Mouse (Mus musculus): ENCODE measurements at regions not wholly inside any gene's neighbourhood (a gene's known extent, or its start where the extent isn't known, plus 50 kb on each side); places are given as distances from the start of the nearest gene placed in this dataset.
"Not testable (repeated sequence)": the region's sequence is repeated elsewhere in the genome, so short reads cannot be mapped to it uniquely, and the experiment has no call there.

DNA sequence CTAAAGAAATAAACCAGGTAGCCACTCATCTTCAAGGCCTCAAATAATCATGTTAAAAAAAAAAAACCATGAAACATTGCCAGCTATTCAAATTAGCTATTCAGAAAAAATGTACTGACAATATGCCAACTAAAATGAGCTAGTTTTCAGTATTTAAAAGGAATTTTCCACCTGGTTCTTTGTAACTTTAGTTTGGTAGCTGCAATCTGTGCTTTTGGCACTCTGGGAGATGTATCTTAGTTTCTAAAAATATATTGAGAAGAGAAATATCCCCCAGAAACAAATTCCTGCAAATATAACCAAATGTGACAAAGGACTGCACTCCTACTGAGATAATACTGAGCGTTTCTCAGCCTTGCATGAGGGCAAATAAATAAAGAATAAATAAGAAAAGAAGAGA is 1317.8 kb upstream of the Adam24 start:
- H3K27me3 ChIP-seq (ENCODE audit: insufficient read depth, low read length) = no peaks in the 10 kb centered on the region

DNA sequence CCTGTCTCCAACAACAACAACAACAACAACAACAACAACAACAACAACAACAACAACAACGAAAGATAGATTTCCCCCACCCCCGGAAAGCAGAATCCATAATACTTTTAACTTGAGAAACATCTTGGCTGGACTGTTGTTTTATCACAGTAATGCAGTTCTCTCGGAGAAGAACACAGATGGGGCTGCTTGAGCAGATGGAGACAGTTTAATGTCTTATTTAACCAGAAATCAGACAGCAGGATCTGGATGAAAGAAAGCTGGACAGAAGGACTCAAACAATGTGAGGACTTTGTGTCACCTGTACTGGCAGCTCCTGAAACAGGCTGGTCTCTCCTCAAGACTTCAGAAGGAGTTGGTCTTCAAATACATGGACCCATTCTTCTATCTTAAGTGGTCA is 1317.0 kb upstream of the Adam24 start:
- Histone ChIP-seq H3K9me3 (ENCODE audit: low read length) (no peaks in the 10 kb centered on the region), H3K36me3 (ENCODE audit: insufficient read depth, low read length) (no peaks in the 10 kb centered on the region)
- no peak for TF ChIP-seq CTCF (IDR thresholded peaks at IDR 0.05; ENCODE audit: low read depth)

More for the DNA sequence above, 1317.8 kb upstream of the Adam24 start:
- DNase-seq (ENCODE audit: low spot score) (no peak), ATAC-seq (no peak)
- H3K4me2 ChIP-seq (ENCODE audit: low read depth, low read length) = no peak overlapping the region
- WGBS = 74% methylated on average over 1 of the region's 1 CpGs
- no peak overlapping the region for H3K4me3 ChIP-seq (ENCODE audit: low read length)
- no peaks in the 10 kb centered on the region for H3K9me3 ChIP-seq (ENCODE audit: low read length)
- no peaks in the 10 kb centered on the region for H3K36me3 ChIP-seq (ENCODE audit: insufficient read depth, low read length)
- no peak overlapping the region for H3K9ac ChIP-seq (replicated peaks; ENCODE audit: low read length)
- no peak overlapping the region for H3K27ac ChIP-seq
- TF ChIP-seq CTCF (IDR thresholded peaks at IDR 0.05; ENCODE audit: low read depth) = no peak
- no peaks in the 10 kb centered on the region for H3K4me1 ChIP-seq (ENCODE audit: insufficient read depth, low read length)

DNA sequence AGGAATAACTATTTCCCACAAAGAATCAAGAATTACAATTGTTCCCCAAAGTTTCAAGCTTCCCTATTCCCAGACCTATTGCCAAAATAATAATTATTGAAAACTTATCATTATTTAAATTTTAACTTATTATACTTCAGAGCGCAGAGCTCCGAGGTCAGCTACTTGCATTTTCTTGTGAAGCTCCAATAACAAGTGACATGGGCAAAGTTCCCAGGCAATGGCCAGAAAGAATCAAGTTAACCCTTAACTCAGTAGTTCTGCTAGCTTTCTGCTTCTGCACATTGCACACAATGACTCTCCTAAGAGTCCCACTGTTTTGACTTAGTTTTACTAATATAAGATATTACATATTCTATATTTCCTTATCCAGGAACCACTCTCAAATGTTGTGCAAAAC is 1308.5 kb upstream of the Adam24 start:
- peak; percentile 7 for DNase-seq (ENCODE audit: low spot score)
- not testable (repeated sequence) for H3K4me2 ChIP-seq (ENCODE audit: low read depth, low read length); H3K4me1 ChIP-seq (ENCODE audit: insufficient read depth, low read length); H3K27ac ChIP-seq; H3K9ac ChIP-seq (replicated peaks; ENCODE audit: low read length); H3K9me3 ChIP-seq (ENCODE audit: low read length); H3K27me3 ChIP-seq (ENCODE audit: insufficient read depth, low read length); H3K36me3 ChIP-seq (ENCODE audit: insufficient read depth, low read length); ATAC-seq; H3K4me3 ChIP-seq (ENCODE audit: low read length)
- WGBS = 49% methylated on average over 2 of the region's 2 CpGs

More for the DNA sequence above, 1317.0 kb upstream of the Adam24 start:
- WGBS = 88% methylated on average over 3 of the region's 3 CpGs
- no peak overlapping the region for H3K4me3 ChIP-seq (ENCODE audit: low read length)
- no peaks in the 10 kb centered on the region for H3K4me1 ChIP-seq (ENCODE audit: insufficient read depth, low read length)
- no peak for ATAC-seq
- no peak overlapping the region for H3K4me2 ChIP-seq (ENCODE audit: low read depth, low read length)
- no peak overlapping the region for H3K9ac ChIP-seq (replicated peaks; ENCODE audit: low read length)
- no peaks in the 10 kb centered on the region for H3K27me3 ChIP-seq (ENCODE audit: insufficient read depth, low read length)
- no peak overlapping the region for H3K27ac ChIP-seq
- no peak for DNase-seq (ENCODE audit: low spot score)

Measured in hindbrain, postnatal 0 days (tissue).